Mouse (Mus musculus): Measurements from ENCODE around the gene Dennd6b. TPM values are rescaled to one million over a fixed set of nuclear protein-coding genes. Genes with fewer than 3 reads are reported as not detected.

Dennd6b gene
- polyA plus RNA-seq, 1 experiment from 2014 or later = 4.4 TPM

DNA sequence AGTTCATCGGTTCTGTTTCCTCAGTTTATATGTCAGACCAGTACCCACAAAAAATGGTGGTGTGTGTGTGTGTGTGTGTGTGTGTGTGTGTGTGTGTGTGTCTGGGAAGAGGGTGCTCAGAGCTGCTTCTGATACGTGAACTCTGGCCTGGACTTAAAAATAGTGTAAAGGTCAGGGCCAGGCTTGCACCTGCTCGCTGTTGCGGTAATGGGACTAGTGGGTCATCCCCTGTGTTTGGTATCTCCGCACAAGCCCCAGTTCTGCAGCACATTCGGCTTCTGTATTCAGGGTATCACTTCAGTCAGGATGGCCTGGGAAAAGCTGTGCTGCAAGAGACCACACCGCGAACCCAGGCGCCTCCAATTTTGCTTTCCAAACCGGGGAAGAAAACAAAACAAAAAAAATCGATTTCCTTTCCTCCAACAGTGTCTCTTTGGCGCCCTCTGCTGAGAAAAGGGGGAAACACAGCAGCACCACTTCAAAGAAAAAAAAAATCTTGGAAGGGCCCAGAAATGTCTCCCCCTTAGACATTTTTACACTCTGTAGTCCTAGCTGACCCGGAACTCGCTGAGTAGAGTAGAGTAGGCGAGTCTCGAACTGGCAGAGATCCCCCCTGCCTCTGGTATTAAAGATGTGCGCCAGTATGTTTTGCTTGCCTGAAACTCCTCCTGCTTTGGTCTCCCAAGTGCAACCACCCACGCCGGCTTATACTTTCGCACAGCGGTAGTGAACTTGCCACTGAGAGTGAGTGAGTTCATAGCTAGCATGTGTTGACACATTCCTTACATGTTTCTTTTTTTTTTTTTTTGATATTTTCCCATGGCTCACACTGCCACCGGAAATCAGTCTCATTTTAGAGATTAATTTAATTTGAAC lies 13.8 kb upstream of the Dennd6b start:
- WGBS = 9% methylated on average over 22 of the region's 22 CpGs
- no peak; the same call in 1 of the 2 replicates for TF ChIP-seq EP300 (IDR thresholded peaks at IDR 0.05)
- peak; percentile 82 for TF ChIP-seq CTCF (IDR thresholded peaks at IDR 0.05)
- H3K4me1 ChIP-seq (ENCODE audit: insufficient read depth, low read depth, low read length) = peaks cover 4% of the 10 kb centered on the region; the same call in 1 of the 2 replicates
- no peaks in the 10 kb centered on the region for H3K9me3 ChIP-seq (ENCODE audit: low read length)
- no peak overlapping the region for H3K9ac ChIP-seq (replicated peaks; ENCODE audit: low read depth)
- peak overlapping the region; percentile 90; the same call in 1 of the 2 replicates for H3K4me3 ChIP-seq (ENCODE audit: low read depth, low read length)
- H3K4me2 ChIP-seq (replicated peaks; ENCODE audit: low read depth, low read length) = peak overlapping the region; percentile 60
- no peaks in the 10 kb centered on the region for H3K27me3 ChIP-seq (replicated peaks; ENCODE audit: insufficient read depth, low read length)
- ATAC-seq (peak; percentile 54), DNase-seq (ENCODE audit: low spot score) (peak; percentile 93)
- no peaks in the 10 kb centered on the region for H3K36me3 ChIP-seq (ENCODE audit: insufficient read depth, low read length)
- H3K27ac ChIP-seq (ENCODE audit: low read length) = peak overlapping the region; percentile 84

GRCm38 (mm10) chr15:89207457-89207856 lies 11.2 kb upstream of the Dennd6b start:
- 87% methylated on average over 4 of the region's 4 CpGs for WGBS
- H3K4me3 ChIP-seq (ENCODE audit: low read depth, low read length) = no peak overlapping the region

DNA sequence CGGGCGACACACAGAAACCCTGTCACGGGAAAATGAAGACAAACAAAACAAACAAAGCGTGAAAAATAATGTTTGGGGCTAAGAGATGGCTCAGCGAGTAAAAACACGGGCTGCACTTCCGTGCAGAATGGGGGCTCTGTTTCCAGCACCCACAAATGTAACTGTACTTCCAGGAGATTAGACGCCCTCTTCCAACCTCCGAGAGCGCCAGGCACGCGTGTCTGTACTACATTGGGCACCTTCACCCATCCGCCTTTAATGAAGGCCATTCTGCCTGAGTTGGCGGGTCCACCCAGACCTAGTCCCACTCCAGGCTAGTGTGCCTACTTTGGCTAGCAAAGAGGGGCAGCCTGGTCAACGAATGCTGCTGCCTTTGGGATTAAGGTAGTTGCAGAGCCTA lies 760 bp upstream of the Dennd6b start:
- Histone ChIP-seq H3K4me2 (replicated peaks; ENCODE audit: low read depth, low read length) (peak overlapping the region; percentile 66), H3K4me1 (ENCODE audit: insufficient read depth, low read depth, low read length) (no peaks in the 10 kb centered on the region), H3K27me3 (replicated peaks; ENCODE audit: insufficient read depth, low read length) (no peaks in the 10 kb centered on the region), H3K9me3 (ENCODE audit: low read length) (no peaks in the 10 kb centered on the region), H3K9ac (replicated peaks; ENCODE audit: low read depth) (0 out of 2 replicates have a peak overlapping the region, but pooled peaks have one; percentile 9), H3K36me3 (ENCODE audit: insufficient read depth, low read length) (no peaks in the 10 kb centered on the region), H3K4me3 (ENCODE audit: low read depth, low read length) (peak overlapping the region; percentile 98), H3K27ac (ENCODE audit: low read length) (peak overlapping the region; percentile 22)
- 59% methylated on average over 15 of the region's 15 CpGs for WGBS
- ATAC-seq (no peak), DNase-seq (ENCODE audit: low spot score) (no peak)
- no peak for TF ChIP-seq CTCF (IDR thresholded peaks at IDR 0.05)
- no peak for TF ChIP-seq EP300 (IDR thresholded peaks at IDR 0.05)

More at GRCm38 (mm10) chr15:89207457-89207856, 11.2 kb upstream of the Dennd6b start:
- DNase-seq (ENCODE audit: low spot score) (no peak), ATAC-seq (no peak)
- H3K4me1 ChIP-seq (ENCODE audit: insufficient read depth, low read depth, low read length) = peaks cover 3% of the 10 kb centered on the region; the same call in 1 of the 2 replicates
- H3K9ac ChIP-seq (replicated peaks; ENCODE audit: low read depth) = no peak overlapping the region
- no peak overlapping the region for H3K4me2 ChIP-seq (replicated peaks; ENCODE audit: low read depth, low read length)
- H3K27me3 ChIP-seq (replicated peaks; ENCODE audit: insufficient read depth, low read length) = no peaks in the 10 kb centered on the region
- no peak overlapping the region for H3K27ac ChIP-seq (ENCODE audit: low read length)
- no peaks in the 10 kb centered on the region for H3K36me3 ChIP-seq (ENCODE audit: insufficient read depth, low read length)
- H3K9me3 ChIP-seq (ENCODE audit: low read length) = no peaks in the 10 kb centered on the region
- TF ChIP-seq EP300 (IDR thresholded peaks at IDR 0.05) = no peak
- no peak for TF ChIP-seq CTCF (IDR thresholded peaks at IDR 0.05)

DNA sequence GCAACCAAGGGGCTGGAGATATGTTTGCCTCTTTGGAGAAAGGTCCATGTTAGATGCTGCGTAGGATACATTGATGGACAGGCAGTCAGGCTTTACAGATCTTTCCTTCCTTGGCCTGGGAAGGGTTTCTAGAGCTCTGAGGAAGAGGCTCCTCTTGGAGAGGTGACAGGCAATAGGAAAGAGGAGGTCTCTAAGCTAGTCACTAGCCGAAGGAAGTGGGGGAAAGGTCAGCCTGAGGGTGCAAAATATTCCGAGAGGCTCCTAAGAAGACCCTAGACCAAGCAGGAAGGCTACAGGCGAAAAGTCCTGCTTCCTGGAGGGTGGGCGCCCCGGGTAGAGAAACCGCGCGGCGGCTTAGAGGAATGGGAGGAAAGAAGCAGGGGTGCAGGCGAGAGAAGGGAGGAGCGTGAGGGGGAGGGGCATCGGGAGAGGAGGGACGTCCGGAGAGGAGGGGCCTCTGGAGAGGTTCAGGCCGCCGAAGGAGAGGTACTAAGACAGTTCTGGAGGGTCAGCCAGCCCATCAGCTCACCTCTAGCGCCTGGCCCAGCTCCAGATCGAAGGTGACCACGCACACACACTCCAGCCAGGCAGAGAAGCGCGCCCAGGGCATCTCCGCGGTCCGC lies 495 bp downstream of the Dennd6b start:
- Histone ChIP-seq H3K4me1 (ENCODE audit: insufficient read depth, low read depth, low read length) (no peaks in the 10 kb centered on the region), H3K27me3 (replicated peaks; ENCODE audit: insufficient read depth, low read length) (no peaks in the 10 kb centered on the region), H3K9ac (replicated peaks; ENCODE audit: low read depth) (peak overlapping the region; percentile 93), H3K4me3 (ENCODE audit: low read depth, low read length) (peak overlapping the region; percentile 98), H3K36me3 (ENCODE audit: insufficient read depth, low read length) (no peaks in the 10 kb centered on the region), H3K9me3 (ENCODE audit: low read length) (no peaks in the 10 kb centered on the region), H3K4me2 (replicated peaks; ENCODE audit: low read depth, low read length) (peak overlapping the region; percentile 66), H3K27ac (ENCODE audit: low read length) (peak overlapping the region; percentile 99)
- peak; percentile 95 for ATAC-seq
- WGBS = 1% methylated on average over 16 of the region's 25 CpGs
- DNase-seq (ENCODE audit: low spot score) = peak; percentile 97
- TF ChIP-seq EP300 (IDR thresholded peaks at IDR 0.05) (no peak), CTCF (IDR thresholded peaks at IDR 0.05) (no peak)

DNA sequence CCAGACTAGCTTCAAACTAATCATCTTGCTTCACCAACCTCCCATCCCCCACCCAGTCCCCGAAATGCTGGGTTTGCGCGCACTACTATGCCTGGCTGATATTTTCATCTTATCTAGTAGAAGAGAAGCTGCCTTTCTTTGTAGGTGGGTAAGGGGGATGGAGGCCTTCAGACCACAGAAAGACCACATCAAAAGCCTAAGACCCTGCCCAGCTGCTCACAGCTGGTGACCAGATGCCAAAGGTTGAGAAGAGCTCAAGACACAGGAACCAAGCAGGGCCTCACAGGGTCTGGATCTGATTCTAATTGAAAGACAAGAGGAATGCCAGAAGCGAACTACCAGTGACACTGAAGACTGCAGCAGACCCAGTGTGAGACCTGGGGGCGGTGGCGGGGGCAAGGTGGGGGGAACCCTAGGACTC lies 1.0 kb downstream of the Dennd6b start:
- no peaks in the 10 kb centered on the region for H3K4me1 ChIP-seq (ENCODE audit: insufficient read depth, low read depth, low read length)
- H3K9me3 ChIP-seq (ENCODE audit: low read length) = no peaks in the 10 kb centered on the region
- H3K27ac ChIP-seq (ENCODE audit: low read length) = peak overlapping the region; percentile 99
- no peaks in the 10 kb centered on the region for H3K36me3 ChIP-seq (ENCODE audit: insufficient read depth, low read length)
- WGBS = 54% methylated on average over 6 of the region's 6 CpGs
- no peak for ATAC-seq
- peak overlapping the region; percentile 98; the same call in 1 of the 2 replicates for H3K4me3 ChIP-seq (ENCODE audit: low read depth, low read length)
- no peak overlapping the region for H3K9ac ChIP-seq (replicated peaks; ENCODE audit: low read depth)
- TF ChIP-seq CTCF (IDR thresholded peaks at IDR 0.05) (no peak), EP300 (IDR thresholded peaks at IDR 0.05) (no peak)
- DNase-seq (ENCODE audit: low spot score) = peak; percentile 34
- no peaks in the 10 kb centered on the region for H3K27me3 ChIP-seq (replicated peaks; ENCODE audit: insufficient read depth, low read length)
- H3K4me2 ChIP-seq (replicated peaks; ENCODE audit: low read depth, low read length) = peak overlapping the region; percentile 66

GRCm38 (mm10) chr15:89184937-89185227 lies 11.4 kb downstream of the Dennd6b start:
- H3K36me3 ChIP-seq (ENCODE audit: insufficient read depth, low read length) = no peaks in the 10 kb centered on the region
- H3K4me3 ChIP-seq (ENCODE audit: low read depth, low read length) = no peak overlapping the region
- H3K4me2 ChIP-seq (replicated peaks; ENCODE audit: low read depth, low read length) = no peak overlapping the region
- no peak for DNase-seq (ENCODE audit: low spot score)
- 81% methylated on average over 5 of the region's 5 CpGs for WGBS
- H3K9ac ChIP-seq (replicated peaks; ENCODE audit: low read depth) = no peak overlapping the region
- H3K4me1 ChIP-seq (ENCODE audit: insufficient read depth, low read depth, low read length) = peaks cover 10% of the 10 kb centered on the region
- no peak overlapping the region for H3K27ac ChIP-seq (ENCODE audit: low read length)
- no peak for ATAC-seq
- no peaks in the 10 kb centered on the region for H3K27me3 ChIP-seq (replicated peaks; ENCODE audit: insufficient read depth, low read length)
- TF ChIP-seq EP300 (IDR thresholded peaks at IDR 0.05) (no peak), CTCF (IDR thresholded peaks at IDR 0.05) (no peak)
- H3K9me3 ChIP-seq (ENCODE audit: low read length) = no peaks in the 10 kb centered on the region

Data from lung, postnatal 0 days (tissue).